Mouse (Mus musculus): ENCODE results near the gene Csdc2.

DNA sequence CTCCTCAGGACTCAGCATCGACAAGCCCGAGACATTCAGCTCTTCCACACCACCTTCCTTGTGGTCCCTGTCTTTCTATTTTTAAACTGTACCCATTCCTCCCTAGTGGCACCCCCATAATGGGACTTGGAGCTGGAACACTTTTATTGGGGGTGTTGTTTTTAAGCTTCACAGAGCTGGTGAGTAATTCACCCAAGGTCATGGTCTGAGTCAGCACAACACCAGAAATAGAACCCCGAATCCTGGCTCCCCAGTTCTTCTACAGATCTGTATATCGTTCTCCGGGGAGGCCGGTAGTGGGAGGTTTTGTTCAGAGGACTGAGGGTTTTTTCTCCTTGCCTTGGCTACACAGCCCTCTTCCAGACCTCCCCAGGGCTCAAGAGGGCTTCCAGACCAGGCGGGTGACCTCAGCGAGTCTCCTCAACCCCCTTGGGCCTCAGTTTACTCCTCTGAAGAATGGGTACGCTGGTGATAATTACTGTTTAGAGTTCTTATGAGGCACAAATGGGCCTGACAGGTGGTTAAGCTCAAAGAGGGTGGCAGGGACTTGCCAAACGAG is 2.7 kb downstream of the Csdc2 start:
- TF ChIP-seq POLR2AphosphoS2 (IDR thresholded peaks at IDR 0.05; ENCODE audit: insufficient read length, low read depth), result no peak
- no peak for TF ChIP-seq E2F4 (IDR thresholded peaks at IDR 0.05; ENCODE audit: insufficient read depth)
- TF ChIP-seq MAX (IDR thresholded peaks at IDR 0.05; ENCODE audit: low read depth), result no peak
- no peak for TF ChIP-seq TCF12 (IDR thresholded peaks at IDR 0.05; ENCODE audit: insufficient read depth, poor library complexity, severe bottlenecking)
- no peak for TF ChIP-seq CEBPB (IDR thresholded peaks at IDR 0.05; ENCODE audit: insufficient read depth, poor library complexity, severe bottlenecking)
- no peak for TF ChIP-seq POLR2A (IDR thresholded peaks at IDR 0.05; ENCODE audit: insufficient read length, low read depth)
